ENCODE assay signal across 10 mouse cellular contexts in the genomic region with DNA sequence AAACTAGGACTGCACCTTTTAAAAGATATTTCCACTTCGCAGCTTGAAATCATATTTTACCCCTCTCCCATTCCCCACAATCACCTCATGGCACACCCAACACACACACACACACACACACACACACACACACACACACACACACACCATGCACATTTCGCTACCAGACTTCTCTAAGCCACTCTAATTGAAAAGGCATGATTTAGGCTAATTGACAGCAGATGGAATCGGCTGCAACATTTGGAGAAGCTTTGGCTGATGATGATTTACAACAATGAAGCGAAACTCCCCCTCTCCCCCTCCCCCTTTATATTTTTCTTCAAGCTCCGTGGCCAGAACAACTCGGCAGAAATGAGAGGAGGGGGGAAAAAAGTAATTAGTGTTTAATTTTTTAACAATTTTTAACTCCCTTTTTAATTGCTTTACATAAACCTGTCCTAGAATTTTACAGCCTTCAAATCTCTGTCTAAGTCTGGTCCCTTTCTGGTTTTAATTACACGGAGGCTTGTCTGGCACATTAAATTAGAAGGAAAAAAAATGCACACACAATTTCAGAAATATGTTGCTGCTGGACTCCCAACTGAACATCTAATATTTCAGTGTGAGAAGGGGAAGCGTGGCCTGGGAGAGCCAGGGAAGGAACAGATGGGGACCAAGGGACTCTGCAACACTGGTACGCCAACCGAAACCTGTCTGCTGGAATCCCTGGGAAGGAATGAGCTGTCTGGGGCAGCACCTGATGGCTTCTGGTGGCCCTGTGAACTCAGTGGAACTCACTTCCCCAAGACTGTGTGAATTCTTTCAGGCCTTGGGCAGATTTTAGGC.
DNase-seq lines count a peak whose midpoint lies in the region; ATAC-seq and TF ChIP-seq lines count a peak whose summit lies in the region.
"Had no signal": no experiment of that assay in that cellular context is flagged by ENCODE, and none has a peak within 500 bp of the region (broad histone marks: within the 10 kb centered on the region; RNA-seq: fewer than 3 reads in every experiment).

No protein-coding gene starts in this region.

- no peak overlapping the region; the same call in 1 of the 2 replicates for H3K27ac ChIP-seq in hindbrain, embryonic 10.5 days
- no peak overlapping the region for H3K27ac ChIP-seq in hindbrain, embryonic 16.5 days (ENCODE audit: low read depth, low read length)
- peak overlapping the region; percentile 83 for H3K27ac ChIP-seq in embryonic facial prominence, embryonic 10.5 days (replicated peaks)
- H3K27ac ChIP-seq in hindbrain, embryonic 11.5 days (ENCODE audit: low read depth, low read length): no peak overlapping the region
- H3K27ac ChIP-seq in midbrain, postnatal 0 days (ENCODE audit: low read depth, low read length): no peak overlapping the region
- no peak overlapping the region for H3K27ac ChIP-seq in heart, embryonic 11.5 days (ENCODE audit: low read depth, low read length)

- no peak overlapping the region for H3K9ac ChIP-seq in hindbrain, embryonic 16.5 days (ENCODE audit: low read depth, low read length)
- no peak overlapping the region for H3K9ac ChIP-seq in hindbrain, embryonic 11.5 days (ENCODE audit: low read depth, low read length)
- H3K9ac ChIP-seq in midbrain, postnatal 0 days (replicated peaks; ENCODE audit: low read length, poor library complexity, severe bottlenecking): no peak overlapping the region
- H3K9ac ChIP-seq in heart, embryonic 11.5 days (ENCODE audit: low read depth, low read length): no peak overlapping the region

- peaks cover 55% of the 10 kb centered on the region for H3K4me1 ChIP-seq in hindbrain, embryonic 10.5 days (replicated peaks)
- peaks cover 28% of the 10 kb centered on the region for H3K4me1 ChIP-seq in hindbrain, embryonic 16.5 days (ENCODE audit: control insufficient read depth, insufficient read depth, low read depth, low read length)
- peaks cover 63% of the 10 kb centered on the region for H3K4me1 ChIP-seq in embryonic facial prominence, embryonic 10.5 days
- peaks cover 16% of the 10 kb centered on the region for H3K4me1 ChIP-seq in hindbrain, embryonic 11.5 days (replicated peaks; ENCODE audit: control insufficient read depth, insufficient read depth, low read length)
- peaks cover 15% of the 10 kb centered on the region; the same call in 1 of the 2 replicates for H3K4me1 ChIP-seq in midbrain, postnatal 0 days (ENCODE audit: insufficient read depth, low read length)
- H3K4me1 ChIP-seq in heart, embryonic 11.5 days (ENCODE audit: control insufficient read depth, insufficient read depth, low read length): peaks cover 8% of the 10 kb centered on the region

- peak; percentile 37 for DNase-seq in hindbrain, embryonic 10.5 days (ENCODE audit: low spot score)
- DNase-seq in embryonic facial prominence, embryonic 10.5 days (ENCODE audit: low spot score): peak; percentile 79
- peak; percentile 46 for DNase-seq in hindbrain, embryonic 11.5 days (ENCODE audit: low spot score)
- peak; percentile 65 for DNase-seq in midbrain, postnatal 0 days (ENCODE audit: low spot score)
- no peak for DNase-seq in lung, postnatal 10 days
- DNase-seq in cerebellum, adult 8-10 months: no peak
- DNase-seq: heart, adult 11 months had no signal

- H3K4me2 ChIP-seq in hindbrain, embryonic 16.5 days (ENCODE audit: low read length): no peak overlapping the region
- no peak overlapping the region for H3K4me2 ChIP-seq in hindbrain, embryonic 11.5 days (replicated peaks; ENCODE audit: low read depth, low read length)
- no peak overlapping the region for H3K4me2 ChIP-seq in midbrain, postnatal 0 days (ENCODE audit: low read depth, low read length, poor library complexity, severe bottlenecking)
- no peak overlapping the region for H3K4me2 ChIP-seq in heart, embryonic 11.5 days

- no peaks in the 10 kb centered on the region for H3K9me3 ChIP-seq in hindbrain, embryonic 10.5 days
- H3K9me3 ChIP-seq in hindbrain, embryonic 16.5 days (ENCODE audit: control insufficient read depth, low read length): no peaks in the 10 kb centered on the region
- H3K9me3 ChIP-seq in embryonic facial prominence, embryonic 10.5 days: no peaks in the 10 kb centered on the region
- no peaks in the 10 kb centered on the region for H3K9me3 ChIP-seq in hindbrain, embryonic 11.5 days (ENCODE audit: control insufficient read depth, low read length)
- H3K9me3 ChIP-seq in midbrain, postnatal 0 days (ENCODE audit: low read length): no peaks in the 10 kb centered on the region
- no peaks in the 10 kb centered on the region for H3K9me3 ChIP-seq in heart, embryonic 11.5 days (replicated peaks; ENCODE audit: control insufficient read depth, low read length)

- WGBS in hindbrain, embryonic 10.5 days: 58% methylated on average over 10 of the region's 10 CpGs
- WGBS in hindbrain, embryonic 16.5 days: 37% methylated on average over 10 of the region's 10 CpGs
- WGBS in embryonic facial prominence, embryonic 10.5 days: 32% methylated on average over 10 of the region's 10 CpGs
- 45% methylated on average over 10 of the region's 10 CpGs for WGBS in hindbrain, embryonic 11.5 days
- WGBS in midbrain, postnatal 0 days: 44% methylated on average over 10 of the region's 10 CpGs
- WGBS in heart, embryonic 11.5 days (ENCODE audit: insufficient replicate concordance): 66% methylated on average over 10 of the region's 10 CpGs

- H3K4me3 ChIP-seq in hindbrain, embryonic 10.5 days: no peak overlapping the region
- H3K4me3 ChIP-seq in hindbrain, embryonic 16.5 days (ENCODE audit: low read length): no peak overlapping the region
- peak overlapping the region; percentile 21 for H3K4me3 ChIP-seq in embryonic facial prominence, embryonic 10.5 days
- H3K4me3 ChIP-seq in hindbrain, embryonic 11.5 days (ENCODE audit: low read depth, low read length): no peak overlapping the region
- H3K4me3 ChIP-seq in midbrain, postnatal 0 days (ENCODE audit: low read depth, low read length): no peak overlapping the region
- no peak overlapping the region for H3K4me3 ChIP-seq in heart, embryonic 11.5 days (ENCODE audit: low read depth, low read length)

- peaks cover 9% of the 10 kb centered on the region; the same call in 1 of the 2 replicates for H3K27me3 ChIP-seq in hindbrain, embryonic 10.5 days (ENCODE audit: insufficient read depth, poor library complexity, severe bottlenecking)
- no peaks in the 10 kb centered on the region for H3K27me3 ChIP-seq in hindbrain, embryonic 16.5 days (replicated peaks; ENCODE audit: control insufficient read depth, insufficient read depth, low read length)
- H3K27me3 ChIP-seq in embryonic facial prominence, embryonic 10.5 days (replicated peaks; ENCODE audit: low read depth, poor library complexity, severe bottlenecking): peaks cover 12% of the 10 kb centered on the region
- no peaks in the 10 kb centered on the region for H3K27me3 ChIP-seq in hindbrain, embryonic 11.5 days (ENCODE audit: control insufficient read depth, insufficient read depth, low read length)
- no peaks in the 10 kb centered on the region for H3K27me3 ChIP-seq in midbrain, postnatal 0 days (ENCODE audit: insufficient read depth, low read length)
- H3K27me3 ChIP-seq in heart, embryonic 11.5 days (ENCODE audit: control insufficient read depth, insufficient read depth, low read length): peaks cover 6% of the 10 kb centered on the region; the same call in 1 of the 2 replicates
- H3K27me3 ChIP-seq: Patski had no signal

- no peaks in the 10 kb centered on the region for H3K36me3 ChIP-seq in hindbrain, embryonic 10.5 days
- H3K36me3 ChIP-seq in hindbrain, embryonic 16.5 days (ENCODE audit: control insufficient read depth, insufficient read depth, low read length): no peaks in the 10 kb centered on the region
- no peaks in the 10 kb centered on the region for H3K36me3 ChIP-seq in embryonic facial prominence, embryonic 10.5 days (replicated peaks)
- no peaks in the 10 kb centered on the region for H3K36me3 ChIP-seq in hindbrain, embryonic 11.5 days (ENCODE audit: control insufficient read depth, insufficient read depth, low read length)
- H3K36me3 ChIP-seq in midbrain, postnatal 0 days (ENCODE audit: insufficient read depth, low read length): no peaks in the 10 kb centered on the region
- no peaks in the 10 kb centered on the region for H3K36me3 ChIP-seq in heart, embryonic 11.5 days (ENCODE audit: control insufficient read depth, insufficient read depth, low read length)

- no peak for ATAC-seq in hindbrain, embryonic 16.5 days
- ATAC-seq in hindbrain, embryonic 11.5 days (ENCODE audit: low FRiP score): no peak
- no peak for ATAC-seq in midbrain, postnatal 0 days (ENCODE audit: low FRiP score)
- no peak for ATAC-seq in heart, embryonic 11.5 days (replicated peaks; ENCODE audit: insufficient number of reproducible peaks, low FRiP score, low TSS enrichment)
- ATAC-seq: Patski had no signal

- no peak for TF ChIP-seq CTCF in midbrain, postnatal 0 days (IDR thresholded peaks at IDR 0.05)

Comparison
In these comparisons a context has a peak if more than half of its experiments do, and no peak if none do; other contexts are left out.
1. DNase-seq: peak in hindbrain, embryonic 10.5 days (single experiment), embryonic facial prominence, embryonic 10.5 days (single experiment), hindbrain, embryonic 11.5 days (single experiment) and midbrain, postnatal 0 days (single experiment); none in lung, postnatal 10 days (single experiment) and cerebellum, adult 8-10 months (single experiment).